ENCODE assay signal across 12 mouse cellular contexts in the genomic region with DNA sequence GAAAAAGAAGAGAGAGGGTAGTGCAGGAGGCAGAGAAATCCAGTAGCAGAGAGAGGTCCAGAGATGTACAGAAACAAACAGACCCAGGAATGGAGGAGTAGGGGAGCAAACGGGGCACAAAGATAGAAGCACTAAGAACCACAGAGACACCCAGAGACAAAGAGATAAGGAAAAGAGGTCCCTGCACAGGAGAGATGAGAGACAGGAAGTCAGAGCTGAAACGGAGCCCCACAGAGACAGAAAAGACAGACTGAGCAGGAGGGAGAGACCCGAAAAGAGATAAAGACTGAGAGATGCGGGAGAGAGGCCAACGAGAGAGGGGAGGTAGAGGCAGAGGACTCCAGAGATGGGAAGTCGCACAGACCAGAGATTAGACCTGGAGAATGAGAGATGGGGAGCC. TPM values are rescaled to one million over a fixed set of nuclear protein-coding genes. Genes with fewer than 3 reads are reported as not detected.
A peak's percentile ranks its signal among the peaks of the same experiment; 100 is the strongest.
DNase-seq lines count a peak whose midpoint lies in the region; ATAC-seq lines count a peak whose summit lies in the region.
"Had no signal": no experiment of that assay in that cellular context is flagged by ENCODE, and none has a peak within 500 bp of the region (broad histone marks: within the 10 kb centered on the region; RNA-seq: fewer than 3 reads in every experiment).

No protein-coding gene starts in this region.

- no peak overlapping the region for H3K27ac ChIP-seq in embryonic facial prominence, embryonic 12.5 days
- H3K27ac ChIP-seq in hindbrain, embryonic 15.5 days (replicated peaks) = peak overlapping the region; percentile 97
- H3K27ac ChIP-seq in midbrain, embryonic 14.5 days (replicated peaks; ENCODE audit: low read depth, low read length) = peak overlapping the region; percentile 99

- no peak overlapping the region for H3K9ac ChIP-seq in embryonic facial prominence, embryonic 12.5 days
- peak overlapping the region; percentile 77 for H3K9ac ChIP-seq in hindbrain, embryonic 15.5 days
- peak overlapping the region; percentile 99; the same call in 1 of the 2 replicates for H3K9ac ChIP-seq in midbrain, embryonic 14.5 days (replicated peaks; ENCODE audit: low read length)

- 5% methylated on average over 6 of the region's 6 CpGs for WGBS in embryonic facial prominence, embryonic 12.5 days
- 2% methylated on average over 6 of the region's 6 CpGs for WGBS in hindbrain, embryonic 15.5 days
- WGBS in midbrain, embryonic 14.5 days = 3% methylated on average over 6 of the region's 6 CpGs

- H3K4me1 ChIP-seq in embryonic facial prominence, embryonic 12.5 days = peaks cover 9% of the 10 kb centered on the region; the same call in 1 of the 2 replicates
- peaks cover 52% of the 10 kb centered on the region for H3K4me1 ChIP-seq in hindbrain, embryonic 15.5 days (replicated peaks)
- H3K4me1 ChIP-seq in midbrain, embryonic 14.5 days (ENCODE audit: control insufficient read depth, insufficient read depth, low read length) = peaks cover 28% of the 10 kb centered on the region

- peak overlapping the region; percentile 87; the same call in 1 of the 2 replicates for H3K4me2 ChIP-seq in embryonic facial prominence, embryonic 12.5 days (replicated peaks)
- H3K4me2 ChIP-seq in hindbrain, embryonic 15.5 days = peak overlapping the region; percentile 69
- peak overlapping the region; percentile 92 for H3K4me2 ChIP-seq in midbrain, embryonic 14.5 days (ENCODE audit: low read length)

- no peak for ATAC-seq in embryonic facial prominence, embryonic 12.5 days (ENCODE audit: insufficient number of reproducible peaks, insufficient read depth, low FRiP score, low TSS enrichment)
- ATAC-seq in hindbrain, embryonic 15.5 days (ENCODE audit: low FRiP score, low read depth) = no peak
- ATAC-seq in midbrain, embryonic 14.5 days (ENCODE audit: low FRiP score, low TSS enrichment) = no peak

- no peaks in the 10 kb centered on the region for H3K36me3 ChIP-seq in embryonic facial prominence, embryonic 12.5 days
- no peaks in the 10 kb centered on the region for H3K36me3 ChIP-seq in hindbrain, embryonic 15.5 days
- H3K36me3 ChIP-seq in midbrain, embryonic 14.5 days (ENCODE audit: control insufficient read depth, insufficient read depth, low read length) = no peaks in the 10 kb centered on the region

- H3K9me3 ChIP-seq in embryonic facial prominence, embryonic 12.5 days = no peaks in the 10 kb centered on the region
- H3K9me3 ChIP-seq in hindbrain, embryonic 15.5 days = no peaks in the 10 kb centered on the region
- H3K9me3 ChIP-seq in midbrain, embryonic 14.5 days (ENCODE audit: control insufficient read depth, low read length) = no peaks in the 10 kb centered on the region

- H3K4me3 ChIP-seq in embryonic facial prominence, embryonic 12.5 days = peak overlapping the region; percentile 54
- peak overlapping the region; percentile 53 for H3K4me3 ChIP-seq in hindbrain, embryonic 15.5 days
- H3K4me3 ChIP-seq in midbrain, embryonic 14.5 days (replicated peaks; ENCODE audit: low read depth, low read length) = peak overlapping the region; percentile 81

- peak; percentile 39 for DNase-seq in cerebellum, adult 11-12 months
- no peak for DNase-seq in cerebellum, adult 11 months
- no peak for DNase-seq in midbrain, embryonic 14.5 days
- no peak for DNase-seq in right cerebral cortex, adult 18-20 months
- DNase-seq in kidney, adult 8-10 months = no peak
- no peak for DNase-seq in thymus, postnatal 10 days (ENCODE audit: low spot score in 2 of 2)
- DNase-seq: adrenal gland, postnatal 25 days; heart, adult 11 months; kidney, adult 9 months; lung, postnatal 10 days had no signal

- H3K27me3 ChIP-seq in embryonic facial prominence, embryonic 12.5 days = peaks cover 92% of the 10 kb centered on the region
- H3K27me3 ChIP-seq in hindbrain, embryonic 15.5 days = peaks cover 10% of the 10 kb centered on the region; the same call in 1 of the 2 replicates
- peaks cover 20% of the 10 kb centered on the region for H3K27me3 ChIP-seq in midbrain, embryonic 14.5 days (ENCODE audit: control insufficient read depth, insufficient read depth, low read length)

RNA-seq across cellular contexts. Expression of a gene that starts 1.0 kb away (rescaled TPM):
- polyA plus RNA-seq in embryonic facial prominence, embryonic 12.5 days (2016; fragmentation: Nextera tagmentation; extraction: Ambion mirVana) = 2.3 and 3.2 TPM in 2 replicates
- polyA plus RNA-seq in hindbrain, embryonic 15.5 days (2015; fragmentation: Nextera tagmentation; extraction: Ambion mirVana) = 29.6 and 33.4 TPM in 2 replicates
- polyA plus RNA-seq in midbrain, embryonic 14.5 days (2014; fragmentation: Nextera tagmentation; extraction: Ambion mirVana) = 40.6 and 46.7 TPM in 2 replicates

RNA-seq across cellular contexts. Expression of a gene that starts 39.9 kb away (rescaled TPM):
- 13.7 and 14.9 TPM in 2 replicates for polyA plus RNA-seq in embryonic facial prominence, embryonic 12.5 days (2016; fragmentation: Nextera tagmentation; extraction: Ambion mirVana)
- polyA plus RNA-seq in hindbrain, embryonic 15.5 days (2015; fragmentation: Nextera tagmentation; extraction: Ambion mirVana) = 16.5 and 17.3 TPM in 2 replicates
- polyA plus RNA-seq in midbrain, embryonic 14.5 days (2014; fragmentation: Nextera tagmentation; extraction: Ambion mirVana) = 15.7 and 15.9 TPM in 2 replicates

RNA-seq across cellular contexts. Expression of a gene that starts 40.7 kb away (rescaled TPM):
- polyA plus RNA-seq in embryonic facial prominence, embryonic 12.5 days (2016; fragmentation: Nextera tagmentation; extraction: Ambion mirVana) = 2.9 and 3.0 TPM in 2 replicates
- 1.6 and 2.1 TPM in 2 replicates for polyA plus RNA-seq in hindbrain, embryonic 15.5 days (2015; fragmentation: Nextera tagmentation; extraction: Ambion mirVana)
- 2.5 TPM in 2 replicates for polyA plus RNA-seq in midbrain, embryonic 14.5 days (2014; fragmentation: Nextera tagmentation; extraction: Ambion mirVana)

RNA-seq across cellular contexts. Expression of a gene that starts 57.1 kb away (rescaled TPM):
- 15.9 and 17.4 TPM in 2 replicates for polyA plus RNA-seq in embryonic facial prominence, embryonic 12.5 days (2016; fragmentation: Nextera tagmentation; extraction: Ambion mirVana)
- 19.2 and 19.7 TPM in 2 replicates for polyA plus RNA-seq in hindbrain, embryonic 15.5 days (2015; fragmentation: Nextera tagmentation; extraction: Ambion mirVana)
- polyA plus RNA-seq in midbrain, embryonic 14.5 days (2014; fragmentation: Nextera tagmentation; extraction: Ambion mirVana) = 20.7 and 26.0 TPM in 2 replicates
